Mouse (Mus musculus): Measurements from ENCODE around the gene Hmg20b. TPM values are rescaled to one million over a fixed set of nuclear protein-coding genes. Genes with fewer than 3 reads are reported as not detected.

Gene Hmg20b
- polyA plus RNA-seq (2012; rRNA removed) = 168 and 202 TPM in 2 replicates

DNA sequence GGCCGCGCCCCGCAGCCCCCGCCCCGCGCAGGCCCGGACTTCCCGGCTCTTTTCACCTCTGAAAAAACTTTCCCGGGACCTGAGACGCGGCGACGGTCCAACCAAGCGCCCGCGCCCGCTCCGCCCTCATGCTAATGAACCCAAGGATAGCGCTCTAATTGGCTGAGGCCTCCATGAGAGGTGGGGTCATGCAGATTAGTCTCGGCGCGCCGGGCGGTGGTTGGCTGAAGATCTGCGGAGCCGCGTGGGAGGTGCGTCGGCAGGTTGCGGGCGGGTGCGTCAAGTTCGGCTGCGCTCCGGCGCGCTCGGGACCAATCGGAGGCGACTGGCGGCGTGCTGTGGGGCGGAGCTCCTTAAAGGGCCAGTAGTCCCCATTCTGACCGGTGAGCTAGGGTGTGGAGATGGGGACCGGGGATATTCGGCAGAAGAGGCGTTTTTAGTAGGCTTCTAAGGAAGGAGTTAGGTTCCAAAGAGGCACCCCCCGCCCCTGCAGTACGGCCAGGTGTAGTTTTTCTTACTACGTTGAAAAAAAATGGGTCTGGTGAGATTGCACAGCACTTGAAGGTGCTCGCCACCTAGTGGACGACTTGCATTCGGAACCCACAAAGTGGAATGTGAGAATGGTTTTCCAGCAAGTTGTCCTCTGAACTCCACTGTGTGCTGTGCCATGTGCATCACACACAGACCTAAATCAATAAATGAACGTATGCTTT, at the start of gene Hmg20b:
Gene Hmg20b (minus strand): TSS at position 130 of the 713 bp plus-strand sequence.

GRCm38 (mm10) chr10:81392781-81393185, 42.5 kb upstream of the Hmg20b start, which contains the start of gene Smim24:
TSS of gene Smim24 (plus strand) at chr10:81393051.

DNA sequence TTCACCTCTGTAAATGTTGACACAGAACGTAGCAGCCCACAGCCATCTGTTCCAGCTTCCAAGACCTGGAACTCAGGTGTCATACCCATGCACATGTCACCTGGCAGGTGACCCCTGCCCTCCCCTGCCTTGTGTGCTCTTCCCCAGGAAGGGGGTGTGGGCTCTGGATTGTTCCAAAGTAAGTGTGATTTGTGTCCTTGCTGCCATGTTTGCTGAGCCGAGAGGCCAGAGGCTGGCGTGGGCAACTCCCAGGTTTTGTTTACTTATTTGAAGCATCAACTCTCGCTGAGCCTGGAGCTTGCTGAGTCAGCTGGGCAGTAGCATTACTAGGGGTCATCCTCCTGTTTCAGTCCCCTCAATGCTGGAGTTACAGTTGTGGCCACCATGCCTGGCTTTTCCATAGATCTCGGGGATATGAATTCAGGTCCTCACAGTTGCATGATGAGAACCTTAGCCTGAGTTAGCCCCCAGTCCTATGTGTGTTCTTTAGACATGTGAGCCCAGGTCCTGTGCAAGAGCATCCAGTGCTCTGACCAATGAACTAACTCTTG, 38.3 kb upstream of the Hmg20b start, which contains the start of gene Gm48552:
Gene Gm48552 (plus strand): TSS at position 501 of the 551 bp plus-strand sequence.

DNA sequence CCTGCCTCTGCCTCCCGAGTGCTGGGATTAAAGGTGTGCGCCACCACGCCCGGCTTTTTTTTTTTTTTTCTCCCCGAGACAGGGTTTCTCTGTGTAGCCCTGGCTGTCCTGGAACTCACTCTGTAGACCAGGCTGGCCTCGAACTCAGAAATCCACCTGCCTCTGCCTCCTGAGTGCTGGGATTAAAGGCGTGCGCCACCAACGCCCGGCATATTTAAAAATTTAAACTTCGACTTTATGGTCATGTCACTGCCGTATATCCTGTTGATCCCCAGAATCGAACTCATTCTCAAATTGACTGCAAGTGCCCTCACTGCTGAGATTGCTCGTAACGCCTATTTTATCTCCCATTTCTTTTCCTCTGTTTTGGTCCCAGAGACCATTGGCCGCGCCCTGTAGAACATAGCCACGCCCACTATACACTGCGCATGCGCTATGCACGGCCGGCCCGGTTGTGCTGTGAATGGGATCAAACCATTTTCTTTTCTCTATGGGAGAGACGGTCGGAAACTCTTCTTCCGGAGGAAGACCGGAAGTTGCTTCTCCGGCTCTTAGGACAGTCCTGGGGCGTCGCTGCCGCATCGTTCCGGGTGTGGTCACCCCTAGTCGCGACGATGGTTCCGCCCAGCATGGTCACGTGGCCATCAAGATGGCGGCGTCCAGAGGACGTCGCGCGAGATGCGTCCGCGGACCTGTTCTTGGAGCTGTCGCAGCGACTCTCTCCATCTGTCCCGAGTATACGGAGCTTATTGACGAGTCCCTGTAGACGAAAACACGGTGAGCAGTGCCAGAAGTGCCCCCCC, 33.7 kb upstream of the Hmg20b start, which contains the start of the genes Dohh and Gm48551:
Gene Dohh (plus strand): TSS at position 627 of the 803 bp plus-strand sequence.
Gene Gm48551 (plus strand): TSS at position 665 of the 803 bp plus-strand sequence.

DNA sequence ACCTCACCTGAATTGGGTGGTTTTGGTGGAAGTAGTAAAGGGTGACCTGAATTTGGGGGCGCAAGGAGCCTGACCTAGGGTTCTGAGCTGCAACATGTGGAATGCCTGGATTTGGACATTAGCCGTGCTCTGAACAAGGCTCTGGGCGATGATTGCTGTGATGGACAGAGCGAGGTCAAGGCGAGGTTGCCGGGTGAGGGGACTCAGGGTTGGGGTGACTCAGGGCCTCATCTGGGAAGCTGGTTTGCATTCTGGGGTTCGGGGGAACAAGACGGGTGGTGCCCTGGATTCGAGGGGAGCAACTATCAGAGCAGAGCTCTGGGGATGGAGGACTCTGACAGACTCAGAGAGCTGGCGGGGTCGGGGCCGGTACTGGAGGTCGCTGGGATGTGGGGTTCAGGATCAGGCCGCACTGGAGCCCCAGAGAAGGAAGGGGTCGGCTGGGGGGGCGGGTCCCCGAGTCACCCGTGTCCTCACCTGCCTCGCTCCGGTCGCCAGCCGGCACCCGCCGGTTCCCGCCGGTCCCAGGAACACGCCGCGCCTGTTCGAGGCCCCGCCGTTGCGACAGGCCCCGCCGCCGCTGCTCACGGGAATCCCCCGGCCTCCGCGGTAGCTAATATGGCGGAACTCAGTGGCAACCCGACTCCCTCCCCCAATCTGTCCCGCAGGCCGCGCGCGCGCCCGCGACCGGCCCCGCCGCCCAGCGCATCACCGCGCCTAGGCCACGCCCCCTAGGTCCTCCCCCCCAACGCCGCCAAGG, 27.7 kb upstream of the Hmg20b start, which contains the start of gene Fzr1:
Gene Fzr1 (minus strand): TSS at position 724 of the 760 bp plus-strand sequence.

GRCm38 (mm10) chr10:81365672-81366476, 15.6 kb upstream of the Hmg20b start, which contains the start of gene 4930404N11Rik:
TSS of gene 4930404N11Rik (minus strand) at chr10:81365816.

GRCm38 (mm10) chr10:81356991-81357844, 6.9 kb upstream of the Hmg20b start, which contains the start of gene Mfsd12:
TSS of gene Mfsd12 (plus strand) at chr10:81357491.

GRCm38 (mm10) chr10:81342686-81343505, 7.4 kb downstream of the Hmg20b start, which contains the start of gene Gipc3:
TSS of gene Gipc3 (minus strand) at chr10:81343266.

DNA sequence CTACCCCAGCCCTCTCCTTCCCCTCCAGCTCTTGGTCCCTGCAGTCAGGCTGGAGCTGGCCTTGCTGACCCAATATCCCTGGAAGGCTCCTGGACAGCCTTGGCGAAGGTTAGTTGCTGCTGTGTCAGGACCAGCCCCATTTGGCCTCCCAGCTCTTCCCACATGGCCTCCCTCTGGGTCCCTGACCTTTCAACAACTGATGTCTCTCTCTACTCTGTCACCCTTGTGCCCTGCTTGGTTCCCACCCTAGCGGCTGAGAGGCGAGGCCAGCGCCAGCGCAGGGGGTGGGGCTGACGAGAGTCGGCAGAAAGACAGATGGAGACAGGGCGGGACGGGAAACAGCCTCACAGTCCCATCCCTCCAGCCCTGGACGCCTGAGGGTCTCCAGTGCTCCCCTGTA, 21.9 kb downstream of the Hmg20b start, which contains the start of gene Tbxa2r:
Gene Tbxa2r (plus strand): TSS at position 346 of the 400 bp plus-strand sequence.

DNA sequence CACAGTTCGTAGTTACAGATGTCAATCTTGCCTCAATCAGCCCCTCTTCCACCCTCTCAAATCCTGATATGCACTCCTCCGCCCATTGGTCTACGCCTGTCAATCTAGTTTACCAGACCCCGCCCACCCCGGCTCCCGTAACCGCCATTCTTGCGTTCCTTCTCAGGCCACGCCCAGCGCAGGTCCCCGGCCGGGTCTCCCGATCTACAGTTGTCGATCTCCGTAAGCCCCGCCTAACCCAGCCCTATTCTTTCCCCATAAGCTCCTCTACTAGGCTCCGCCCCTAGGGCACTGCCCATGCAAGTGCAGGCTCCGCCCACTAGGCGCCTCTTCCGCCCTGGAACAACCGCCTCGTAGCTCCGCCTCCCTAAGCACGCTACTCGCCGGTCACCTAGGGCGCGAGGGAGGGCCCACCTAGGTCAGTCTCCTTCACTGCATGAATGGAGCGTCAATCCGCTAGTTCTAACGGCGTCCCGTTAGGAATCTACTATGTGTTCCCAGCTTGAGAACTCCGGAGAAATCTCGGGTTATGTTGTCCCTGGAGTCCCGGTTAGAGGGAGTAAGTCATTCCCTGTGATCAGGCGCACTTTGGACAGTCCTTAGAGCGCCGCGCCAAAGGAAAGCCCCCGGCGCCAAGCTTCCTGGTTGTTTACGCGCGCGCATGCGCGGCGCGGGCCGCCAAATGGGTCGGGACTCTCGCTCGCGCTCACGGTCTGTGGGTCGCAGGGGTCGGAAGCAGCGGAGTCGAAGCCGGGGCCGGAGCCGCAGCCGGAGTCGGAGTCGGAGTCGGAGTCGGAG, 29.5 kb downstream of the Hmg20b start, which contains the start of gene Cactin:
Gene Cactin (plus strand): TSS at position 554 of the 798 bp plus-strand sequence.

Other genes with a start within 250 kb of the Hmg20b start
- gene Map2k2, start 244.6 kb downstream of the Hmg20b start, polyA plus RNA-seq (2012; rRNA removed) = 253 and 327 TPM in 2 replicates
- 89.6 and 105 TPM in 2 replicates for gene Zbtb7a, start 215.3 kb downstream of the Hmg20b start, polyA plus RNA-seq (2012; rRNA removed)
- gene Pias4, start 182.6 kb downstream of the Hmg20b start, polyA plus RNA-seq (2012; rRNA removed) = 48.8 and 60.5 TPM in 2 replicates
- gene Eef2, start 173.8 kb downstream of the Hmg20b start, polyA plus RNA-seq (2012; rRNA removed) = 2,943 and 3,409 TPM in 2 replicates
- gene Dapk3, start 167.5 kb downstream of the Hmg20b start, polyA plus RNA-seq (2012; rRNA removed) = 168 and 226 TPM in 2 replicates
- gene 4930442H23Rik, start 166.6 kb downstream of the Hmg20b start, polyA plus RNA-seq (2012; rRNA removed) = not detected in 2 replicates
- not detected in 2 replicates for gene Nmrk2, start 148.4 kb downstream of the Hmg20b start, polyA plus RNA-seq (2012; rRNA removed)
- not detected in 2 replicates for gene Atcay, start 119.6 kb downstream of the Hmg20b start, polyA plus RNA-seq (2012; rRNA removed)
- 48.7 and 50.1 TPM in 2 replicates for gene Zfr2, start 117.3 kb downstream of the Hmg20b start, polyA plus RNA-seq (2012; rRNA removed)
- 3.3 and 4.2 TPM in 2 replicates for gene Matk, start 97.5 kb downstream of the Hmg20b start, polyA plus RNA-seq (2012; rRNA removed)
- 134 and 190 TPM in 2 replicates for gene Mrpl54, start 83.5 kb downstream of the Hmg20b start, polyA plus RNA-seq (2012; rRNA removed)
- 170 and 185 TPM in 2 replicates for gene Apba3, start 83.5 kb downstream of the Hmg20b start, polyA plus RNA-seq (2012; rRNA removed)
- gene Tjp3, start 58.9 kb downstream of the Hmg20b start, polyA plus RNA-seq (2012; rRNA removed) = 18.6 and 20.4 TPM in 2 replicates
- gene Pip5k1c, start 57.5 kb downstream of the Hmg20b start, polyA plus RNA-seq (2012; rRNA removed) = 90.4 and 97.0 TPM in 2 replicates
- 45.0 and 53.4 TPM in 2 replicates for gene Cactin, start 29.4 kb downstream of the Hmg20b start, polyA plus RNA-seq (2012; rRNA removed)
- 34.6 and 38.7 TPM in 2 replicates for gene Tbxa2r, start 21.7 kb downstream of the Hmg20b start, polyA plus RNA-seq (2012; rRNA removed)
- gene Gipc3, start 7.2 kb downstream of the Hmg20b start, polyA plus RNA-seq (2012; rRNA removed) = 1.8 and 2.4 TPM in 2 replicates
- gene Mfsd12, start 7.0 kb upstream of the Hmg20b start, polyA plus RNA-seq (2012; rRNA removed) = 43.4 and 67.4 TPM in 2 replicates
- gene 4930404N11Rik, start 15.3 kb upstream of the Hmg20b start, polyA plus RNA-seq (2012; rRNA removed) = 13.7 and 14.3 TPM in 2 replicates
- 189 and 205 TPM in 2 replicates for gene Fzr1, start 28.0 kb upstream of the Hmg20b start, polyA plus RNA-seq (2012; rRNA removed)
- 178 and 192 TPM in 2 replicates for gene Dohh, start 33.9 kb upstream of the Hmg20b start, polyA plus RNA-seq (2012; rRNA removed)
- gene Gm48551, start 34.0 kb upstream of the Hmg20b start, polyA plus RNA-seq (2012; rRNA removed) = 10.9 and 15.0 TPM in 2 replicates
- gene Gm48552, start 38.5 kb upstream of the Hmg20b start, polyA plus RNA-seq (2012; rRNA removed) = 9.3 and 10.3 TPM in 2 replicates
- gene Smim24, start 42.6 kb upstream of the Hmg20b start, polyA plus RNA-seq (2012; rRNA removed) = 16.3 and 19.5 TPM in 2 replicates
- gene Nfic, start 105.2 kb upstream of the Hmg20b start, polyA plus RNA-seq (2012; rRNA removed) = 63.2 and 87.3 TPM in 2 replicates
- gene Celf5, start 132.2 kb upstream of the Hmg20b start, polyA plus RNA-seq (2012; rRNA removed) = 0.77 and 1.4 TPM in 2 replicates
- 384 and 527 TPM in 2 replicates for gene Ncln, start 145.9 kb upstream of the Hmg20b start, polyA plus RNA-seq (2012; rRNA removed)
- gene S1pr4, start 149.7 kb upstream of the Hmg20b start, polyA plus RNA-seq (2012; rRNA removed) = 4.2 and 5.4 TPM in 2 replicates
- gene Gna15, start 173.7 kb upstream of the Hmg20b start, polyA plus RNA-seq (2012; rRNA removed) = 3.2 and 3.5 TPM in 2 replicates
- gene Gna11, start 194.7 kb upstream of the Hmg20b start, polyA plus RNA-seq (2012; rRNA removed) = 162 and 181 TPM in 2 replicates
- gene Aes, start 209.0 kb upstream of the Hmg20b start, polyA plus RNA-seq (2012; rRNA removed) = 2,184 and 2,590 TPM in 2 replicates
- 497 and 508 TPM in 2 replicates for gene Tle2, start 224.1 kb upstream of the Hmg20b start, polyA plus RNA-seq (2012; rRNA removed)

Data from ovary, adult 2 months (tissue).